Mouse (Mus musculus): ENCODE results near the gene Tmed8.
A peak's percentile ranks its signal among the peaks of the same experiment; 100 is the strongest.
"Not testable (repeated sequence)": the region's sequence is repeated elsewhere in the genome, so short reads cannot be mapped to it uniquely, and the experiment has no call there.

Tmed8 gene

GRCm38 (mm10) chr12:87199973-87200586 is at the start of gene Tmed8:
Gene Tmed8 (minus strand): TSS chr12:87200454.
- DNase-seq (ENCODE audit: low read depth) = peak; percentile 63

- no peak for DNase-seq (ENCODE audit: low read depth)
These were observed 38.4 kb upstream of the Tmed8 start, which contains the start of gene Noxred1 for GRCm38 (mm10) chr12:87238632-87239031. Gene Noxred1 (minus strand): TSS chr12:87238732.

DNA sequence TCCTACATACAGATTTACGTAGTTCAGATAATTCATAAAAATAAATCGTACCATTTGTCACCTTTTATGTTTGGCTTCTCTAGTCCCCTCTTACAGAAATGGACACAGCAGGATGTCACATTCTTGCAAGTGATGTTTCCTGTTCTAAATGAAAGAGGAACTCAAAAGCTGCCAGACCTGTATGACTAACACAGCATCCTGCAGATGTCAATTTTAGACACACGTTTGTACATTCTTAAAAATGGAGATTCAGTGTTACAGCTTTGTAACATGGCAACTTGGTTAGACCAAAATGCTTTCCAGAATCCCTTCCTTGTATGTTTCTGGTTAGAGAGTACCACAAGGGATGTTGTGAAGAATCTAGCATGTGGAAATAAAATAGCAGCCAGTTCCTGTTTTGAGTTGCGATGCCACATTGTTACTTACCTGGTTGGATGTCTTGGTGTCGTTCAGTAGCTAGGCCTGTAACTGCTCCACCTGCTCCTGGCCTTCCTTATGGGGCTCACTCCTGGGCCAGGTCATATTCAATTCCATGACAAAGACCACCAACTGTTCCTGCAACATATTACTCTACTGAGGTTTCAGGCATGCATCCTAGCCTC is 36.7 kb upstream of the Tmed8 start:
- DNase-seq (ENCODE audit: low read depth) = no peak

- DNase-seq (ENCODE audit: low read depth) = no peak
These were observed 30.2 kb upstream of the Tmed8 start for GRCm38 (mm10) chr12:87230379-87230895.

DNA sequence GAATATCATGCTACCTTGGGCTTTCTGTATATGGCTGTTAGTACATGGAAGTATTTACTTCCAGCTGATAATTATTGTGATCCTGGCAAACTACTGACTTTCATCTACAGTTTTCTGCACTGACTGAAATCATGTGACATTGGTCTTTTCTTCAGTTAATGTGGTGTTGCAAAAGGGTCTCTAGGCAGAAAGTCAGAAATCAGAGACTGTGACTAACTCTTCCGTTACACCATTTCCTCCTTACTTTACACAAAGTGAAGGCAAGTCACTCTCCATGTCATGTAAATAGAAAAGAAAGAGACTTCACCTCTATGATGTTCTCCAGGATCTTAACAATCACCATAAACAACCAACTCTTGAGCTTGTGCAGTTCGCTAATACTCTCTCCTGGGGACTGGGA is 29.4 kb upstream of the Tmed8 start:
- DNase-seq (ENCODE audit: low read depth) = no peak

DNA sequence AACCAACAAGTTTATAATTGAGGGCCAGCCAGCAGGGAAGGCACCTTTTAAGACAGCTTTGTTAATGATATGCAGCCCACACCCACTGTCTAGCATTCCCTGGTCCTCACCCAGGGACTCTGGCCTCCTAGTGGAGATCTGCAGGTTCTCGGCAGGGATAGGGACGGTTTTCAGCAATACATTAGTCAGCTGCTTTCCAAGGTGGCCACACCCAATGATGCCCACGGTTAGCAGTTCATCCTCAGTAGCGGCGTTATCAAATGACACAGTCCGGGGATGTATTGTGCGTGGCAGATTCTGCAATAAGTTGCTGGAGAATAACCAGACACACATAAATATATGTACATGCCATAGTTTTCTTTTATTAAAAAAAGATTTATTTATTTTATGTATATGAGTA is 26.5 kb upstream of the Tmed8 start:
- DNase-seq (ENCODE audit: low read depth) = no peak

DNA sequence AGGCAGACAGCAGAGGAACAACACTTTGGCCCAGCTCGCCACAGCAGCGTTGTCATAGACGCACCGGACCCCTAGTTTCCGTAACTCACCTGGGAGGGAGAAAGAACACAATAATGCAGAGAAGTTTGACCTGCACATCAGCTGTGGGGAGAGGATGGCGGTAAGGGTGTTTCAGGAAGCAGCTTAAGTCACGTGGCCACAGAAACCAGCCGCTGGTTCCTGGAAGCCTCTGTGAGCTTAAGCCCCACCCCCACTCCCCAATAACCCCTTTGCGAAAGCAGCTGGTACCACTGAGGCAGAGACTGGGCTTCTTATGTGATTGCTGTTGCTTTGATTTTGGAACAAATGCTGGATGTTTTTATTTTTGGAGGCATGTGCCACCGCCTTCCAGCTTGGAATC is 24.7 kb upstream of the Tmed8 start:
- no peak for DNase-seq (ENCODE audit: low read depth)

DNA sequence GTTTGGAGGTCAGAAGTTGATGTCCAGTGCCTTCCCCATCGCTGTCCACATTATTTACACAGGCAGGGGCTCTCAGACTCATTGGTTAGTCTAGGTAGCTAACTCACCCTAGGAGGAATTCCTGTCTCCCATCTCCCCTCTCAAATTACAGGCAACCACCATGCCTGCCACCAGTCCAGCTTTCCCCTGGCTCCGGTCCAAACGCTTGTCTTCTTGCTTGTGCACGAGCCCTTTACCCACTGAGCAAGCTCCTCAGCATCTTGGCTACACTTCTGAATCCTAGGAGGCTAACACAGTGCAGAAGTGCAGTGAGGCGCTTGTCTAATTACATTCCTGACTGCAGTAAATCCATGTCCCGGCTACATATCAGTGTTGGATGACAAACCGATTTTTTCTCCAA is 19.1 kb upstream of the Tmed8 start:
- DNase-seq (ENCODE audit: low read depth) = no peak

- DNase-seq (ENCODE audit: low read depth) = no peak
These were observed 17.3 kb upstream of the Tmed8 start for GRCm38 (mm10) chr12:87217596-87217995.

DNA sequence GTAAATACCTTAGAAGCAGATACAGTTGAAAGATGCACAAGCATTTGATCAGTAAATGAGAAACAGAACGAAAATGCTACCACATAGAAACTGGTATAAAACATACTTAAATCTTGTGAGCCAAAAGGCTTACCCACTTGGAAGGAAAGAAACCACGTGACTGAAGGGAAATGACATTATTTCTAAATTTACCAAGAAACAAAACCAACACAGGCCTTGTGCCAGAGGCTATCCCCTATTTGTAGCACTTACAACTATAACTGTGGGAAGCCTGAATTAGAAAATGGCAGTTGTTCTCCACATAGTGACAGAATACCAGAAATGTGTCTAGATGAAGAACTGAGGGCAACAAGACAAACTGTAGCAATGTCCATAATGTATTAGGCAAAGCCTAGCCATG is 15.8 kb upstream of the Tmed8 start:
- peak; percentile 18 for DNase-seq (ENCODE audit: low read depth)

GRCm38 (mm10) chr12:87212844-87213606 is 12.8 kb upstream of the Tmed8 start:
- no peak for DNase-seq (ENCODE audit: low read depth)

DNA sequence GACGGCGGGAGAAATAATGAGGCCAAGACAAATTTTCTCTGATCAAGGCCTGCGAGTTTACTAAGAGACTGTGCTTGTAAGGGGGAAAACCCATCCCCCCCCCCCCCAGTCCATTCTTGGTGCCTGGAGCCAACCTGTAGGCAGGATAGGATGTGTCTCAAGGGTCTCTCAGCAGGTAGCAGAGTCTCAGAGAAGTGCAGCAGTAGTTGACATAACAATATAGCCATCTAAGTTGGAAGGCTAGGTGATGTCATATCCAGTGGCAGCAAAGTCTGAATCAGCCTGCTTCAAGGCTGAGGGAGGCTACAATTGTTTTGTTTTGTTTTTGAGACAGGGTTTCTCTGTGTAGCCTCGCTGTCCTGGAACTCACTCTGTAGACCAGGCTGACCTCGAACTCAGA is 5.5 kb upstream of the Tmed8 start:
- DNase-seq (ENCODE audit: low read depth) = not testable (repeated sequence)

DNA sequence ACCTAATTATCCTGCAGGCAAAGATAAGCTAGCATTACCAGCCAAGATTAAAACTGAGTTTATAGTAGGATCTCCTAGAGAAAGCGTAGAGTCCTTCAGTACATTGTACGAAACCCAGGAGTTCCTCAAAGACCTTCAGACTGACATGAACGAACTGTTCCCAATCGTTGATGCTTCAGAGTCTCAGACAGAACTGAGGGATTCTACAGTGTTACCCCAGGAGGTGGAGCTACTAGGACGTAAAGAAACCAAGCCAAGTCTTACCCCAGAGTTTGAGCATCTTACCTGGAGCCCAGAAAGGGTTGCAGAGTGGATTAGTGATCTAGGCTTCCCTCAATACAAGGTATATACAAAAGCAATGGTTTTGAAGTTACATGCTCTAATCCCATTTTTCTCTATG is 1.4 kb upstream of the Tmed8 start:
- no peak for DNase-seq (ENCODE audit: low read depth)

DNA sequence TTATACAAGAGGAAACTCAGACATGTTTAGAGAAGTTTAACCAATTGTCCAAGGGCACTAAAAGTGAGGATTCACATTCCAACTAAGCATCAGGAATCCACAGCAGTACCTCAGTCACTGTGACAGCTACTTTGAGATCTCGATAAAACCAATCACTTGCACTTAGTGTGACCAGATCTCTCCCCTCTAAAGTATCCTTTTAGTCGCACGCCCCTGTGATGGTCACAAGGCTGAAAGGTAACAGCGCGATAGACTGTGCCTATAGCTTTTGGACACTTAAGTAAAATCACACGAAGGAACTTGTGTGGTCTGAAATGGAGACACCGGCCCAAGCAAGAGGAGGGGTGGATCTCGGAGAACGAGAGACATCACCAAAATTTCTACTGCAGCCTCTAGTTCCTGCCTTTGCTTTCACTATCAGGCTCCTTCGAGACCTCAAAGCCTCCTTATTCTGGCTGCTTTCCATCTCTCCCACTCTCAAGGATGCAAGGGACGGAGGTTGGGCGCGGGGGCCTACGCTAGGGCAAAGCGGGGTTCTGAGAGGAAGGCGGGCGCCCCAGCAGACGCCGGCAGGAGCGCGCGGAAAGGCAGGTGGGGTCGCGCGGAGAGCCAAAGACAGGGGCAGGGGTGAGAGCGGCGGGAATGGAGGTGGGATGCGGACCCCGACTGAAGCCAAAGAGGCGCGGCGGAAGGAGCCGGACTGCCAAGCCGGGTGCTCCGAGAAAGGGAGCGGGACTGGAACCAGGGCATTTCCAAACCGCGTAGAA is 865 bp downstream of the Tmed8 start, which contains the start of gene Samd15:
TSS of gene Samd15 (plus strand) at position 518 of the 767 bp plus-strand sequence.
- DNase-seq (ENCODE audit: low read depth) = no peak

DNA sequence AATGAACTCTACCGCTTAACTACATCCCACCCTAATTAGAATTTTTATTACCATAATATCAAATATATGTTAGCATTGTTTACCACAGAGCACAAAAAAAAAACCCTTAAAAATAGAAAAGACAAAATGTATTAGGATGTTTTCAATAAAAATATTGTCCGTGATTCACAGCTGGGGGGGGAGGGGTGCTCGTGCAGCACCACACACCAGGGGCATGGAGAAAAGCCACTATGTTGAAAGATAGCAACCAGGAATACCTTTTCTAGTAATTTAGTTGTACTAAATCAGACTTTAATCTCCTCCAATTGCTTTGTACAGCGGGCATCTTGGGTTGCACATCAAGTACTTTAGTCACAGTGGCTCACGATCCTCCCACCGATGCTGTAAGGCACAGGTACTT is 1.5 kb downstream of the Tmed8 start:
- DNase-seq (ENCODE audit: low read depth) = no peak

- no peak for DNase-seq (ENCODE audit: low read depth)
These were observed 3.9 kb downstream of the Tmed8 start for GRCm38 (mm10) chr12:87196310-87196709.

- DNase-seq (ENCODE audit: low read depth) = no peak
These were observed 5.2 kb downstream of the Tmed8 start for GRCm38 (mm10) chr12:87195069-87195468.

DNA sequence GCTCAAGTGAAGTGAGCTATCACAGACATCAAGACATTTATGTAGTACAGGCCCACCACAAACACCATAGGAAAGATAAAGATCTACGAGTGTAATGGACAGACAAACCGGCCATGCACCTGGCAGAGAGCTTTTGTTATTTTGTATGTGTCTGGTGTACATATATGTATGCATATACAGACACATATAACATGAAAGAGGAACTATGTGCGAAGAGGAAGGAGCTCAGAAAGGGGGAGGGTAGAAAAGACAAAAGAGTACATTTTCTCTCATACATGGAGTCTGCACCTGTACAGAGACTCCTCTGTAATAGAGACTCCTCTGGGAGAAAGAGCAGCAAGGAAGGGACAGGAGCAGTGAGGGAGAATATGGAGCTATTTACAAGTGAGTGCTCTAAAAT is 7.2 kb downstream of the Tmed8 start:
- DNase-seq (ENCODE audit: low read depth) = no peak

DNA sequence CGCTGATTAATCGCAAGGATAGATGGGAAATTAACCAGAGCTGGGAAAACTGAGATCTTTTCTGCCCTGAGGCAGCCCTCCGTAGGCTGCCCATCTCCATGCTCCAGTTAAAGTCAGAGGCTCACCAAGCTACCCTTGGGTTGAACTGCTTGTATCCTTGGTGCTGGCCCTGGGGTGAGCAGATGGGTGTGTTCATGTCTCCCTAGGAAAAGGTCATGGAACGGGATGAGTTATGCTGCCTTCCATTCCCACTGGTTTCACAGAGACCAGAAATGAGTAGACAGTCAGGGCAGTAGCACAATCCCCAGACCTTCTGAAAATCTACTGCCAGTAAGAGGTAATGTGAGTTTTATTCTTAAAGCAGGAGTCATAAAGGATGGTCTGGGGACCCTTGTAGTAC is 22.6 kb downstream of the Tmed8 start:
- no peak for DNase-seq (ENCODE audit: low read depth)

GRCm38 (mm10) chr12:87175194-87175946 is 24.9 kb downstream of the Tmed8 start:
- DNase-seq (ENCODE audit: low read depth) = no peak

DNA sequence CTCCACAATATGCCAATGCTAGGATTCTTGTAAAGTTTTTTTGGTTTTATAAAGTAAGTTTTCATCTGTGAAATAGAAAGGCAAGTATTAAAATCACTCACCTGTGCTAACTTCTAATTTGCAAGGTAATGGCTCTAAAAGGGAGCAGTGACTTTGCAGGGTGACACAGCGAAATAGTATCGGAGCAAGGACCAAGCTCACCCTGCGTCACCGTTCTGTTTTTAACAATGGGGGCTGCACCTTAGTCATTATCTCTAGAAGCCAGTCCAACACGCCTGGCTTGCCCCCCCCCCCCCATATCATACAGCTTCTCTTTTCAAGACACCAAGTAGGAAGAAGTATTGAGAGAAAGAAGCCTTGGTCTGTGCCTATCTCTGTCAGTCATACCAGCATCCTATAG is 39.4 kb downstream of the Tmed8 start:
- no peak for DNase-seq (ENCODE audit: low read depth)

DNA sequence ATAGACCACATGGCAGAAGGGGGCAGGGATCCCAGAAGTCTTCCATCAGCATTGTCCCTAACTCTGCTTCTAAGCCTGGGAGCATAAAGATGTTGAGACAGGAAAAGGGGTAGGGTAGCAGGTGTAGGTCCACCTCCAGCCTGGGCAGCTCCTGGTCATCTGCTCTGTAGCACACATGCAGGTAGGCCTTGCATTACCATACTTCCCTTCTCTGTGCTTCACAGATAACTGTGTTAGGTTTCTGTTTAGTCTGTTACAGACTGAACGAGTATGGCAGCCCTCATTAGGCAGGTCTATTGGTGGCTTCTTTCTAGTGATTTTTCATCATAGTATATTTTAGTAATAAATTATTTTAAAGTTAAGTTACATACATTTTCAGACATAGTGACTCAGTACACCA is 39.9 kb downstream of the Tmed8 start:
- no peak for DNase-seq (ENCODE audit: low read depth)
